Mouse (Mus musculus) stomach, embryonic 14.5 days (tissue): ENCODE results near the gene Ccdc43. TPM values are rescaled to one million over a fixed set of nuclear protein-coding genes. Genes with fewer than 3 reads are reported as not detected.

ENCODE experiments used
- microRNA-seq: library from miRNA; unstranded; fragments of <30 nt; microRNA quantifications from one replicate; pipeline ENCODE4, GENCODE M21; 2016
- polyA plus RNA-seq: library from polyadenylated mRNA; unstranded; fragments of >200 nt; fragmentation: Nextera tagmentation; extraction: Ambion mirVana; gene quantifications from 2 replicates; pipeline ENCODE4 v1.2.1, GENCODE M21; 2014

Gene Ccdc43
- polyA plus RNA-seq, 1 experiment from 2014 or later = 39.5 TPM

Small RNA genes lying within 50 kb of the gene (microRNA-seq; reads per million reads assigned to microRNA genes)
- not detected for gene Gm22920

Other genes starting within 250 kb of the Ccdc43 start
- 6.4 and 7.5 TPM in 2 replicates for gene Itga2b, start 227.7 kb downstream of the Ccdc43 start, polyA plus RNA-seq
- gene Gpatch8, start 141.4 kb downstream of the Ccdc43 start, polyA plus RNA-seq = 55.4 and 64.7 TPM in 2 replicates
- 15.9 and 18.9 TPM in 2 replicates for gene Gm11627, start 118.3 kb downstream of the Ccdc43 start, polyA plus RNA-seq
- gene Fzd2, start 93.4 kb downstream of the Ccdc43 start, polyA plus RNA-seq = 30.5 and 30.6 TPM in 2 replicates
- 0.80 and 1.2 TPM in 2 replicates for gene Meioc, start 34.1 kb downstream of the Ccdc43 start, polyA plus RNA-seq
- 5.5 and 6.8 TPM in 2 replicates for gene Adam11, start 63.7 kb upstream of the Ccdc43 start, polyA plus RNA-seq
- 57.0 and 64.8 TPM in 2 replicates for gene Gjc1, start 121.9 kb upstream of the Ccdc43 start, polyA plus RNA-seq
- gene Higd1b, start 138.1 kb upstream of the Ccdc43 start, polyA plus RNA-seq = not detected in 2 replicates
- 148 and 168 TPM in 2 replicates for gene Eftud2, start 183.2 kb upstream of the Ccdc43 start, polyA plus RNA-seq
- gene Ccdc103, start 183.4 kb upstream of the Ccdc43 start, polyA plus RNA-seq = 1.3 and 1.7 TPM in 2 replicates
- gene Fam187a, start 187.4 kb upstream of the Ccdc43 start, polyA plus RNA-seq = not detected in 2 replicates
- 0.34 and 0.62 TPM in 2 replicates for gene Gfap, start 203.1 kb upstream of the Ccdc43 start, polyA plus RNA-seq
- 7.9 and 10.0 TPM in 2 replicates for gene Kif18b, start 227.3 kb upstream of the Ccdc43 start, polyA plus RNA-seq
- 9.4 and 11.1 TPM in 2 replicates for gene C1ql1, start 248.9 kb upstream of the Ccdc43 start, polyA plus RNA-seq